Mouse (Mus musculus) heart, embryonic 13.5 days (tissue): ENCODE results near the gene Vmn1r40. TPM values are rescaled to one million over a fixed set of nuclear protein-coding genes. Genes with fewer than 3 reads are reported as not detected.

Experiments
- ATAC-seq: fragments of 200-750 bp; cut with Nextera tagmentation; 2 replicates; pipeline ENCODE4 v1.8.0; 2017; ENCODE audit warnings: moderate TSS enrichment; ENCODE audit not compliant: insufficient number of reproducible peaks, low FRiP score, low TSS enrichment; ENCODE audit errors: extremely low read depth
- H3K27ac ChIP-seq: fragments of 300-500 bp; sonication (generic); replicated peaks from 2 replicates; pipeline ENCODE4 v1.5.1; 2015; ENCODE audit warnings: moderate library complexity, mild to moderate bottlenecking, inconsistent platforms
- H3K27me3 ChIP-seq: fragments of 300-500 bp; sonication (generic); replicated peaks from 2 replicates; pipeline ENCODE4 v1.6.1; 2015; ENCODE audit warnings: mild to moderate bottlenecking, inconsistent platforms
- H3K36me3 ChIP-seq: fragments of 300-500 bp; sonication (generic); 2 replicates; pipeline ENCODE4 v1.6.1; 2015; ENCODE audit warnings: mild to moderate bottlenecking, inconsistent platforms
- H3K4me1 ChIP-seq: fragments of 300-500 bp; sonication (generic); 2 replicates; pipeline ENCODE4 v1.6.1; 2015; ENCODE audit warnings: inconsistent platforms
- H3K4me2 ChIP-seq: fragments of 300-500 bp; sonication (generic); 2 replicates; pipeline ENCODE4 v1.6.1; 2015; ENCODE audit warnings: inconsistent platforms, mild to moderate bottlenecking, moderate library complexity
- H3K4me3 ChIP-seq: fragments of 300-500 bp; sonication (generic); 2 replicates; pipeline ENCODE4 v1.5.1; 2015; ENCODE audit warnings: moderate library complexity, mild to moderate bottlenecking, inconsistent platforms
- H3K9ac ChIP-seq: fragments of 300-500 bp; sonication (generic); 2 replicates; pipeline ENCODE4 v1.6.1; 2015; ENCODE audit warnings: inconsistent platforms, mild to moderate bottlenecking, moderate library complexity
- H3K9me3 ChIP-seq: fragments of 300-500 bp; sonication (generic); 2 replicates; pipeline ENCODE4 v1.6.1; 2016; ENCODE audit warnings: inconsistent platforms
- WGBS: fragments of 180-500 bp; shearing (Covaris S2); methylation state at CpG from one replicate; pipeline ENCODE4 v1.1.7; 2015; ENCODE audit warnings: mixed read lengths; 5-methylcytosine and 5-hydroxymethylcytosine counted together
- polyA plus RNA-seq: library from polyadenylated mRNA; unstranded; fragments of >200 nt; fragmentation: Nextera tagmentation; extraction: Ambion mirVana; gene quantifications from 2 replicates; pipeline ENCODE4 v1.2.1, GENCODE M21; 2015

The Vmn1r40 gene
- not detected in 2 replicates for polyA plus RNA-seq

DNA sequence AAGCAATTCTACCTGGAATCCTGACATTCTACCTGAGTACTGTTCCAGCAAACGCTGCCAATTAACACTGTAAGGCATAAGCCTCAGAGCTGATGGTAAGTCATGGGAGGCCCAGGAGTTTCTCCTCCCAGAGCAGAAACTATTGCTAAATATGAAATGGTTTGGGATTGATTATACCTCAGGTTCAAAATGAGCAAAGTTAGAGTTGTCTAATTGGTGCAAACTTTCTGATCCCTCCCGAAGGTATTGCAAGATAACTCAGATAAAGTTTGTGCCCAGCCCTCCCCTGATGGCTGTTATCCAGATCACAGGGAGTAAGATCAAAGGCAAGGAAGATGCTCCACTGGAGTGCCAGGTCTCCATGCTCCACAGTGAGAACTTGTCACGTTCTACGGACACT is at the start of gene Vmn1r40:
Gene Vmn1r40 (plus strand): TSS at position 301 of the 400 bp plus-strand sequence.
- 70% methylated on average over 4 of the region's 4 CpGs for WGBS
- no peaks in the 10 kb centered on the region for H3K9me3 ChIP-seq
- no peaks in the 10 kb centered on the region for H3K4me1 ChIP-seq
- no peak for ATAC-seq
- H3K4me2 ChIP-seq, result no peak within 1 kb of the TSS
- no peaks in the 10 kb centered on the region for H3K36me3 ChIP-seq
- H3K9ac ChIP-seq, result no peak within 1 kb of the TSS
- no peaks in the 10 kb centered on the region for H3K27me3 ChIP-seq
- H3K4me3 ChIP-seq, result no peak within 1 kb of the TSS
- no peak within 1 kb of the TSS for H3K27ac ChIP-seq

DNA sequence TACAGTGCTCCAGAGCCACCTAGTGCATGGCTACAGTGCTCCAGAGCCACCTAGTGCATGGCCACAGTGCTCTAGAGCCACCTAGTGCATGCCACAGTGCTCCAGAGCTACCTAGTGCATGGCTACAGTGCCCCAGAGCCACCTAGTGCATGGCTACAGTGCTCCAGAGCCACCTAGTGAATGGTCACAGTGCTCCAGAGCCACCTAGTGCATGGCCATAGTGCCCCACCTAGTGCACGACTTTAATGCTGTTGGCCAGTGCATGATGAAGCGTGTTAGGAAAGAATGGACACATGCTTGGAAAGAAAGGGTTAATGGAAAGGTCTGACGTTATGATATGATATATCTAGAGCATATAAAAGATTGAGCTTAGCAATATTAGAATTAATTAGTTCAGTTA is 49.0 kb upstream of the Vmn1r40 start:
- Histone ChIP-seq H3K27ac (no peak overlapping the region), H3K4me2 (no peak overlapping the region), H3K9ac (no peak overlapping the region), H3K4me3 (no peak overlapping the region), H3K4me1 (peaks cover 20% of the 10 kb centered on the region), H3K36me3 (peaks cover 5% of the 10 kb centered on the region), H3K27me3 (no peaks in the 10 kb centered on the region), H3K9me3 (no peaks in the 10 kb centered on the region)
- WGBS, result 66% methylated on average over 3 of the region's 3 CpGs
- ATAC-seq, result no peak

DNA sequence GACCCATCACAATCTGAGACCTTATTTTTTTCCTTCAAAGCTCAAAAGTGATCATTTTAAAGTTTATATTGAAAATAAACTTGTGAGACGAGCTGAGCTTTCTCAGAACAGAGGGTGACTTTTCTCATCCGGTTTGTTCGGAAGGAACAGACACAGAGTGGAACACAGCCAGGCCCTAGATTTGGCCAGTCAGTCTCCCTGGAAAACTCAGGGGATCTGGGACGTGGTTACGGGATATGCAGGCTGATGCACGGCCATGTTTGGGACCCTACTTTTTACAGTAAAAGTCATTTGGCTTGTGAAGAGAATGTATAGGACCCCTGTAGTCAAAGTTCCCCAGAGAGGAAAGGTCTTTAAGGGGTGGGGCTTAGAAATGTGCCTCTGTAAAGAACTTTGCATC is 48.4 kb upstream of the Vmn1r40 start:
- Histone ChIP-seq H3K4me2 (no peak overlapping the region), H3K36me3 (peaks cover 10% of the 10 kb centered on the region), H3K4me1 (peaks cover 20% of the 10 kb centered on the region), H3K27ac (no peak overlapping the region), H3K27me3 (no peaks in the 10 kb centered on the region), H3K4me3 (no peak overlapping the region), H3K9ac (no peak overlapping the region), H3K9me3 (no peaks in the 10 kb centered on the region)
- 82% methylated on average over 6 of the region's 6 CpGs for WGBS
- ATAC-seq, result no peak

DNA sequence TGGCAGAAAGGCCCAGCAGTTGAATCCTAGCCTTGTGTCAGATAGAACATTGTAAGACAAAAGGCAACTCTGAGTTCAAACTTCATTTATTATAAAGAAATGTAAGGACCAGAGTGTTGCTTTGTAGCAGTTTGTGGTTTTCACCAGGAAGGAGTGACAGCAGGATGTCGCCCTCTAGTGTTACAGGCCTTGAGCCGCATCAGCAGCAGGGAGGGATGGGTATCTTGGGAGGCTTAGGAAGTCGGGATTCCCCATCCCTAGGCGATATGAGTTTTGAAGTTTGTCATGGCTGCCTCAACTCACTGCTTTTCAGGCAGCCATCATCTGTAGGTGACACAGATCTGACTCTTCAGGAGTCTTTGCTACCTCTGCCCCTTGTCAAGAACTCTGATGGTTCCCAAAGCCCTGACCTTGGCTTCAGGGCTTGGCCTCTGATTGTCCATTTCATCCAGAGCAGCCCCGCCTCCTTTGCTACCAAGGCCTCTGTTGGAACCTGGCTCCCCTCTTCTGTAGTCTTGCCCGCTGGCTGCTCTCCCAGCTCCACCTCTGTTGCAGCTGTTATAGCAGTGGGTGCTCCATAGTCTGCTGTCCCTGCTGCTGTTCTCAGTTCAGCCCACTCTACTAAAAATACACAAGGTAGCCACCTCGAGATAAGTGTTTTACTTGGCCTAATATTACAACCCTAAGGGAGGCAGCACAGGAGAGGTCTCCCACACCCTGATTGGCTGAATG is 47.5 kb upstream of the Vmn1r40 start:
- H3K4me2 ChIP-seq, result no peak overlapping the region
- no peaks in the 10 kb centered on the region for H3K27me3 ChIP-seq
- H3K9ac ChIP-seq, result no peak overlapping the region
- ATAC-seq, result no peak
- H3K9me3 ChIP-seq, result no peaks in the 10 kb centered on the region
- peaks cover 24% of the 10 kb centered on the region for H3K4me1 ChIP-seq
- H3K36me3 ChIP-seq, result peaks cover 12% of the 10 kb centered on the region
- no peak overlapping the region for H3K4me3 ChIP-seq
- H3K27ac ChIP-seq, result peak overlapping the region; percentile 73
- WGBS, result 24% methylated on average over 7 of the region's 7 CpGs

DNA sequence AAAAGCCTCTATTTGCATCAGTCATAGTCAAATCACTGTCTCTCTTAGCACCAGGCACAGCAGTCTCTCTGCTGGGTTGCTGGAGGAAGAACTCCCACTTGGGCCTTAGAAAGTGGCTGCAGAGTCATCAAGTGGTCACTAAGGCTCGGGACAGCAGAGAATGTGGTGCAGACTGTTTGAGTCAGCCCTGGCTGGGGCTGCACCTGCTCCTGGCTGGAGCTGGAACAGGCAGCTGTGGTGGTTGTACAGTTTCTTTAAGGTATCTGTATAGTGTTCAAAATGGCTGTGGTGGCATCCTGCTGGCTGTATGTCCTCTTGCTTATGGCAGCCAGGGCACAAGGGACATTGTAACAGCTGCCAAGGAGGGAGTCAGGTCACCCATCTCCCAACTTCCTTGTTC is 46.9 kb upstream of the Vmn1r40 start:
- Histone ChIP-seq H3K9ac (no peak overlapping the region), H3K9me3 (no peaks in the 10 kb centered on the region), H3K4me3 (no peak overlapping the region), H3K4me1 (peaks cover 28% of the 10 kb centered on the region), H3K27me3 (no peaks in the 10 kb centered on the region), H3K27ac (peak overlapping the region; percentile 73), H3K36me3 (peaks cover 12% of the 10 kb centered on the region), H3K4me2 (no peak overlapping the region)
- ATAC-seq, result no peak
- 54% methylated on average over 1 of the region's 1 CpGs for WGBS

DNA sequence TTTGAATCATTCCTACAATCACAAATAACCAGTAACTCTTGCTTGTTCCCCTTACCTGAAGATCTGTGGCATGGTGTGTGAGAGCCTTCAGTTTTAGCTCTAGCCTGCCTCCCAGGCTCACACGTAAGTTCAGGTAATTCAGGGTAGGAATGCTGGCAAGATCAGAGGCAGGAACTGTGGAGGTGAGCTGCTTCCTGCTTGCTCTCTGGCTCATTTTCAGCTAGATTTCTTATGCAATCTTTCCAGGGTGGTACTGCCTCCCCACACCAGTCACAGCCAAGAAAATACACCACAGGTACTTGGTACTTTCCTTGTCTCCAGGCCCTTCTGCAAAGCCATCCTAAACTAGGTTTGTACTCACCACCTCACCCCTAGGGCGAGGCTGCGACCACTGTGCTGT is 44.8 kb upstream of the Vmn1r40 start:
- ATAC-seq, result no peak
- no peaks in the 10 kb centered on the region for H3K9me3 ChIP-seq
- 92% methylated on average over 3 of the region's 3 CpGs for WGBS
- H3K36me3 ChIP-seq, result peaks cover 12% of the 10 kb centered on the region
- peaks cover 36% of the 10 kb centered on the region for H3K4me1 ChIP-seq
- H3K4me3 ChIP-seq, result no peak overlapping the region
- H3K9ac ChIP-seq, result no peak overlapping the region
- no peak overlapping the region for H3K27ac ChIP-seq
- H3K27me3 ChIP-seq, result no peaks in the 10 kb centered on the region
- no peak overlapping the region for H3K4me2 ChIP-seq

DNA sequence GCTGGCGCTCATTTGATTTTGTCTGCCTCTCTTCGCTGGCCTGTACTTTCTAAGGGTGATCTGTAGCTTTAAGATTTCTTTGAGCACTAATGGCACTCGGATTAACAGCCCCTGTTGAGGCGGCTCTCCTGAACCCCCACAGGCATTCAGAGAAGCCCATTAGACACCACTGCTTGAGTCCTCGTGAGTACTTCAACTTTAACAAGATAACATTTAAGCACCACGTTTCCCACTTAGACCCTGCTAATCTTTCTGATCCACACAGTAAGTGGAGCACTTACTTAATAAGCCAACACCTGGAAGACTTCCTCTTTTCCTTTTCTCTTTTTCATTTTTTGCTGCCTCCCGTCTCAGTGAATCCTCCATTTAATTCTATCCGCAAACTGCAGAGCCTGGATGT is 42.2 kb upstream of the Vmn1r40 start:
- no peak overlapping the region for H3K27ac ChIP-seq
- no peak overlapping the region for H3K4me3 ChIP-seq
- peaks cover 12% of the 10 kb centered on the region for H3K36me3 ChIP-seq
- no peaks in the 10 kb centered on the region for H3K9me3 ChIP-seq
- H3K4me1 ChIP-seq, result peaks cover 24% of the 10 kb centered on the region
- WGBS, result 40% methylated on average over 8 of the region's 8 CpGs
- no peak overlapping the region for H3K9ac ChIP-seq
- no peak overlapping the region for H3K4me2 ChIP-seq
- ATAC-seq, result no peak
- H3K27me3 ChIP-seq, result no peaks in the 10 kb centered on the region

DNA sequence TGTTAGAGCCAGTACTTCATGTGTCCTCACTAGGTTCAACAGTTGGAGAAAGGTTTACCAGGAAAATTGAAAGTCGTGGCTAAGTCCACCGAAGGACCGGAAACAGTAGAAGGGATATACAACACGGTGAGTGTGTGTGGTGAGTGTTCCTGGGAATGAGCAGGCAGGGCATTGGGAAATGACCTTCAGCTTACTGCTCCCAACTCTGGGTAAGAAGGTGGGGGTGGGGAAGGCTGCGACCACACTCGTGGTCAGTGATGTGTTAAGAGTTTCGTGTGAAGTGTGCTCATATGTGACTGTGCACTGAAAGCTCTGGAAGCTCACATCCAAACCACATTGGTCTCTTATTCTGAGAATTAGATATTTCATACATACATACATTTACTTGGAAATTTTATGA is 41.7 kb upstream of the Vmn1r40 start:
- H3K36me3 ChIP-seq, result peaks cover 12% of the 10 kb centered on the region
- H3K4me2 ChIP-seq, result no peak overlapping the region
- H3K27me3 ChIP-seq, result no peaks in the 10 kb centered on the region
- H3K4me3 ChIP-seq, result no peak overlapping the region
- peaks cover 18% of the 10 kb centered on the region for H3K4me1 ChIP-seq
- no peak overlapping the region for H3K27ac ChIP-seq
- ATAC-seq, result no peak
- H3K9ac ChIP-seq, result no peak overlapping the region
- WGBS, result 69% methylated on average over 7 of the region's 7 CpGs
- H3K9me3 ChIP-seq, result no peaks in the 10 kb centered on the region

DNA sequence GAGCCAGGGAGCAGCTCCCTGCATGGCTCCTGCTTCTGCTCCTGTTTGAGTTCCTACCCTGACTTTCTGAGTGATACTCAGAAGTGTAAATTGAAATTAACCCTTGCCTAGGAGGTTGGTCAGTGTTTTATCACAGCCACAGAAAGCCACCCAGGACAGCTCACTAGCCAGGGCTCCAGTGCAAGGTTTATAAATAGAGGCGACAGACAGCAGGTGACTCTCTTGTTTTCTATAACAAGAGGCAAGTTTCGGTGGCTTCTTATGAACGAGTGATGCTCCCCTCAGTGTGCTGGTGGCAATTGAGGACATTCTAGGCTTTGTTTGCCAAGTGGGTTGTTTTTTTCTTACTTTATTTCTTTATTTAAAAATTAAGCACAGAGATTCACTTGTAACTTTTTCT is 40.4 kb upstream of the Vmn1r40 start:
- H3K4me3 ChIP-seq, result no peak overlapping the region
- no peak for ATAC-seq
- peaks cover 12% of the 10 kb centered on the region for H3K36me3 ChIP-seq
- H3K9ac ChIP-seq, result no peak overlapping the region
- H3K4me1 ChIP-seq, result peaks cover 16% of the 10 kb centered on the region
- H3K9me3 ChIP-seq, result no peaks in the 10 kb centered on the region
- H3K27ac ChIP-seq, result no peak overlapping the region
- no peaks in the 10 kb centered on the region for H3K27me3 ChIP-seq
- no peak overlapping the region for H3K4me2 ChIP-seq
- 45% methylated on average over 3 of the region's 3 CpGs for WGBS

DNA sequence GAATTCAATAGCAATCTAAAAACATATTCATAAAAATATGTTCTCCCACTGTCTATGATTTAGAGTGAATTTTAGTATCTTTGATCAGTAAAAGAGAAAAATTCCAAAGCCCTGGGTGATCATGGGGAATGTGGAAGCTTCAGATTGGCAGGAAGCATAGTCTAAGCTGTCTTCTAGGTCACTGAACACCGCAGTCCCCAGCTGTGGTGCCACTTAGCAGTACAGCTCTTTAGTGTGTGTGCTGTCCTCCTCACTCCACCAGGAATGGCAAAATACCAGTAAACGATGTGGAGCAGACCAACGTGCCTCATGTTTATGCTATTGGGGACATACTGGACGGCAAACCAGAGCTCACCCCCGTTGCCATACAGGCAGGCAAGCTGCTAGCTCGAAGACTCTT is 37.8 kb upstream of the Vmn1r40 start:
- H3K4me3 ChIP-seq, result no peak overlapping the region
- no peak overlapping the region for H3K27ac ChIP-seq
- no peaks in the 10 kb centered on the region for H3K9me3 ChIP-seq
- H3K36me3 ChIP-seq, result peaks cover 6% of the 10 kb centered on the region; the same call in 1 of the 2 replicates
- H3K9ac ChIP-seq, result no peak overlapping the region
- H3K4me2 ChIP-seq, result no peak overlapping the region
- ATAC-seq, result no peak
- H3K4me1 ChIP-seq, result peaks cover 15% of the 10 kb centered on the region
- 82% methylated on average over 6 of the region's 6 CpGs for WGBS
- no peaks in the 10 kb centered on the region for H3K27me3 ChIP-seq

DNA sequence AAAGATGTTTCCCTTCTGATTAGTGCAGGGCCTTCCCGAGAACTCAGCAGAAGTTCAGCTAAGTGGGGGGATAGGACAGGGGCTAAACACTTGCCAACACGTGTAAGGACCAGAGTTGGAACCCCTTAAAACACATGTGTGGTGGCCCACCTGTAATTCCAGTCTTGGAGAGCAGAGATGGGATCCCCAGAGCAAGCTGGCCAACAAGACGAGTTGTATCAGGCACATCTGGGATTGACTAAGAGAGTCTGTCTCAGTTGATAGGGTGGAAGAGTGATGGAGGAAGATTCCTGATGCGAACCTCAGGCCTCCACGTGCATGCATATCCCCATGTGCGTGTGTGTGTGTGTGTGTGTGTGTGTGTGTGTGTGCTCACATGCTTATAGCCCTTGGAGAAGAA is 35.9 kb upstream of the Vmn1r40 start:
- Histone ChIP-seq H3K4me2 (no peak overlapping the region), H3K9ac (no peak overlapping the region), H3K4me3 (no peak overlapping the region), H3K36me3 (peaks cover 22% of the 10 kb centered on the region), H3K4me1 (peaks cover 6% of the 10 kb centered on the region), H3K27me3 (no peaks in the 10 kb centered on the region), H3K27ac (no peak overlapping the region), H3K9me3 (no peaks in the 10 kb centered on the region)
- no peak for ATAC-seq
- WGBS, result 75% methylated on average over 6 of the region's 6 CpGs

DNA sequence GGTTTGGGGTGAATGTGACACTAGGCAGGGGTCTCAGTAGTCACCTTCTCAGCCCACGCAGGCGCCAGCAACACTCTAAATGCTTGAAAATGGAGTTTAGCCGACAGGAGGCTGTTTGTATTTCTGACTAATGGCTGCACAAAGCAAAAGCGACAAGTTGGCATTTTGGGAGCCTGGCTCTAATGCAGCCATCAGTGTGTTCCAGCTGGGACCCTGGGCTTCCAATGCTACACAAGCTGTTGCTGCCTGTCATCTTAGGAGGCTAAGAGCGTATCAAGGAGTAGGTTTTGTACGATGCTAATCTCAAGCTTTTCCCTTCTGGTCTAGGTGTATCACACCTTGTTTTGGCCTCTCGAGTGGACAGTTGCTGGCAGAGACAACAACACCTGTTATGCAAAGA is 34.7 kb upstream of the Vmn1r40 start:
- H3K36me3 ChIP-seq, result peaks cover 24% of the 10 kb centered on the region
- H3K4me3 ChIP-seq, result no peak overlapping the region
- ATAC-seq, result no peak
- no peak overlapping the region for H3K9ac ChIP-seq
- no peak overlapping the region for H3K27ac ChIP-seq
- H3K27me3 ChIP-seq, result no peaks in the 10 kb centered on the region
- 82% methylated on average over 7 of the region's 7 CpGs for WGBS
- H3K9me3 ChIP-seq, result no peaks in the 10 kb centered on the region
- no peaks in the 10 kb centered on the region for H3K4me1 ChIP-seq
- H3K4me2 ChIP-seq, result no peak overlapping the region
